In the genomic region with DNA sequence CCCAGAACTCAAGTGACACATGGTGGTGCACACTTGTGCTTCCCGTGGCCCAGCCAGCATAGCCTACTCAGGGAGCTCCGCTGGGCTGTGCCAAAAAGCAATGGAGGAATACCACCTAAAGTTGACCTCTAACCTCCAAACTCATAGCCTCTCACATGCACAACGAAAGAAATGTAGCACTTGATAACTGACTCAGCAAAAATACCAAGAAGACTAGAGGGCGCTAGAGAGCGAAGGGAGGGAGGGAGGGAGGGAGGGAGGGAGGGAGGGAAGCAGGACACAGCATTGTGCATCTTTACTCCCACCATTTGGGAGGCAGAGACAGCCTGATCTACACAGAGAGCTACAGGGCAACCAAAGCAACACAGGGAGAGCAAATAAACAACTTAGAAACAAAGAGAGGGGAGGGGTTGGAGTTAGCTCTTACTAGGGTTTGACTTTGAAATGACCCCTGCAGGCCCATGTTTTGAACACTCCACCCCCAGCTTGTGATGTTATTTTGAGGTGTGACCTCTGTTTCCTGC, we compare ENCODE assay signal across 17 mouse cellular contexts.
A peak's percentile ranks its signal among the peaks of the same experiment; 100 is the strongest.
DNase-seq lines count a peak whose midpoint lies in the region; ATAC-seq and TF ChIP-seq lines count a peak whose summit lies in the region.
"Had no signal": no experiment of that assay in that cellular context is flagged by ENCODE, and none has a peak within 500 bp of the region (broad histone marks: within the 10 kb centered on the region; RNA-seq: fewer than 3 reads in every experiment).

No protein-coding gene starts in this region.

- WGBS in liver, postnatal 0 days (ENCODE audit: insufficient replicate concordance) = 38% methylated on average over 5 of the region's 5 CpGs
- 46% methylated on average over 5 of the region's 5 CpGs for WGBS in liver, embryonic 11.5 days

- H3K4me3 ChIP-seq in gastrocnemius, adult 2 months = no peak overlapping the region
- no peak overlapping the region for H3K4me3 ChIP-seq in liver, postnatal 0 days (ENCODE audit: low read depth, low read length)
- no peak overlapping the region for H3K4me3 ChIP-seq in liver, embryonic 11.5 days (ENCODE audit: low read depth, low read length)
- H3K4me3 ChIP-seq: embryonic facial prominence, embryonic 12.5 days; limb, embryonic 13.5 days; neural tube, embryonic 13.5 days; stomach, embryonic 15.5 days had no signal

- no peak overlapping the region for H3K27ac ChIP-seq in gastrocnemius, adult 2 months
- H3K27ac ChIP-seq in liver, postnatal 0 days (ENCODE audit: low read depth) = no peak overlapping the region
- no peak overlapping the region for H3K27ac ChIP-seq in liver, embryonic 11.5 days (ENCODE audit: low read depth, low read length)
- H3K27ac ChIP-seq: embryonic facial prominence, embryonic 12.5 days; limb, embryonic 13.5 days; neural tube, embryonic 13.5 days; stomach, embryonic 15.5 days had no signal

- intact Hi-C loops in gastrocnemius, adult 2 months (cut with DNase I) = no loop called here

- no peak overlapping the region for H3K4me2 ChIP-seq in liver, postnatal 0 days (ENCODE audit: low read depth, low read length)
- H3K4me2 ChIP-seq in liver, embryonic 11.5 days = no peak overlapping the region
- H3K4me2 ChIP-seq: embryonic facial prominence, embryonic 12.5 days; limb, embryonic 13.5 days; lung, embryonic 14.5 days; neural tube, embryonic 13.5 days; stomach, embryonic 15.5 days had no signal

- no peak overlapping the region for H3K9ac ChIP-seq in liver, postnatal 0 days (replicated peaks)
- H3K9ac ChIP-seq in liver, embryonic 11.5 days (ENCODE audit: low read depth, low read length) = no peak overlapping the region
- H3K9ac ChIP-seq: embryonic facial prominence, embryonic 12.5 days; limb, embryonic 13.5 days; lung, embryonic 14.5 days; neural tube, embryonic 13.5 days; stomach, embryonic 15.5 days had no signal

- H3K27me3 ChIP-seq in liver, postnatal 0 days (ENCODE audit: insufficient read depth, low read length) = no peaks in the 10 kb centered on the region
- H3K27me3 ChIP-seq in liver, embryonic 11.5 days (replicated peaks; ENCODE audit: control insufficient read depth, insufficient read depth, low read length) = no peaks in the 10 kb centered on the region
- H3K27me3 ChIP-seq: embryonic facial prominence, embryonic 12.5 days; neural tube, embryonic 13.5 days; stomach, embryonic 15.5 days had no signal

- DNase-seq in gastrocnemius, adult 2 months = no peak
- DNase-seq in gastrocnemius, postnatal 25 days = no peak
- no peak for DNase-seq in liver, postnatal 0 days
- no peak for DNase-seq in liver, embryonic 11.5 days (ENCODE audit: low spot score)
- peak; percentile 62 for DNase-seq in ES-CJ7 (ENCODE audit: low read depth, low spot score)
- DNase-seq in c-Kit-positive CD71-positive TER-119-negative erythroid progenitor cells, embryonic 14.5 days (ENCODE audit: low read depth) = peak; percentile 1
- no peak for DNase-seq in urinary bladder, adult 2 months (ENCODE audit: low spot score)
- DNase-seq in adrenal gland, adult 18-20 months (ENCODE audit: low spot score in 2 of 2) = no peak
- DNase-seq: adrenal gland, adult 2 months; heart, adult 11 months; kidney, adult 2 months; lung, embryonic 14.5 days; spleen, adult 18-20 months had no signal

- ATAC-seq in liver, postnatal 0 days = no peak
- ATAC-seq in liver, embryonic 11.5 days (replicated peaks; ENCODE audit: low FRiP score) = no peak; the same call in 1 of the 2 replicates

- H3K36me3 ChIP-seq in liver, postnatal 0 days (replicated peaks; ENCODE audit: insufficient read depth, low read length) = no peaks in the 10 kb centered on the region
- no peaks in the 10 kb centered on the region for H3K36me3 ChIP-seq in liver, embryonic 11.5 days (ENCODE audit: control insufficient read depth, insufficient read depth, low read length)
- H3K36me3 ChIP-seq: embryonic facial prominence, embryonic 12.5 days; limb, embryonic 13.5 days; neural tube, embryonic 13.5 days; stomach, embryonic 15.5 days had no signal

- TF ChIP-seq EP300 in liver, postnatal 0 days (IDR thresholded peaks at IDR 0.05; ENCODE audit: low read depth) = no peak

- no peaks in the 10 kb centered on the region for H3K9me3 ChIP-seq in liver, postnatal 0 days (ENCODE audit: low read length)
- no peaks in the 10 kb centered on the region for H3K9me3 ChIP-seq in liver, embryonic 11.5 days (ENCODE audit: control insufficient read depth, low read length)
- H3K9me3 ChIP-seq: embryonic facial prominence, embryonic 12.5 days; limb, embryonic 13.5 days; neural tube, embryonic 13.5 days; stomach, embryonic 15.5 days had no signal

- H3K4me1 ChIP-seq in liver, postnatal 0 days (ENCODE audit: insufficient read depth) = no peaks in the 10 kb centered on the region
- H3K4me1 ChIP-seq in liver, embryonic 11.5 days (replicated peaks; ENCODE audit: control insufficient read depth, insufficient read depth, low read length) = no peaks in the 10 kb centered on the region; the same call in 1 of the 2 replicates
- H3K4me1 ChIP-seq: stomach, embryonic 15.5 days had no signal

- peak; percentile 23; the same call in 1 of the 2 replicates for TF ChIP-seq CTCF in gastrocnemius, adult 2 months (IDR thresholded peaks at IDR 0.05)
- TF ChIP-seq CTCF in liver, postnatal 0 days (IDR thresholded peaks at IDR 0.05; ENCODE audit: low read depth) = peak; percentile 32

Comparison
In these comparisons a context has a peak if more than half of its experiments do, and no peak if none do; other contexts are left out.
1. DNase-seq: peak in ES-CJ7 (single experiment) and c-Kit-positive CD71-positive TER-119-negative erythroid progenitor cells, embryonic 14.5 days (single experiment); none in gastrocnemius, adult 2 months (single experiment), gastrocnemius, postnatal 25 days (single experiment), liver, postnatal 0 days (single experiment), liver, embryonic 11.5 days (single experiment), urinary bladder, adult 2 months (single experiment) and adrenal gland, adult 18-20 months (0 of 2).